Mouse (Mus musculus): ENCODE data around the gene Ankrd13a. TPM values are rescaled to one million over a fixed set of nuclear protein-coding genes. Genes with fewer than 3 reads are reported as not detected.

The Ankrd13a gene
- polyA plus RNA-seq (2016; fragmentation: Nextera tagmentation; extraction: Ambion mirVana) = 52.9 and 58.5 TPM in 2 replicates

DNA sequence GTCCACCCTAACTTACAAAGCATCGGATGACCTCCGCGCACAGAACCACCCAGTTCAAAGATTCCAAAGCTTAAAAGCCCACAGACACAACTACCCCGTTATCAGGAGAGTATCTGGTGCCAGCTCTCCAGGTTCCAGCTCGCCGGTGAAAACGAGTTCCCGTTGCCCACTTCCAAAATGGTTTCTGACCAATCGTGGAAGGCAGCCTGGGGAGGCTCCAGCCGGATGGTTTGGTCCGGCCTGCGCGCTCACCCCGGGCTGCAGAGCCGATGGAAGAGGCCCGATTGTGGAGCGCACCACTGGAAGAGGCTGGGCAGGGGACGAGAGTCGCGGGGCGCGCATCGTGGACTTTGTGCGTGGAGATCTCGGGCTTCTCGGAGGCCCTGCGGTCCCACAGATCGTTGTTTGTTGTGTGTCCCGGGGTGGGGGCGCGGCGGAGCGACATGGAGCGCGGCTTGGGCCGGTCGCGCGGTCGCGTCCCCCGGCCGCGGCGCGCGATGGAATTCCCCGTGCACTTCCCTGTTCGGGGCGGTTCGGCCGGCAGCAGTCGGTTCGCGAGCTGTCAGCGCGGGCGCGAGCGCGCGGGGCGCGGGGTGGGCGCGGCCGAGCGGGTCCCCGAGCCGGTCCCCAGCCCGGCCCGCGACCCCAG lies at the start of gene Ankrd13a:
TSS of gene Ankrd13a (plus strand) at position 275 of the 649 bp plus-strand sequence.
- H3K4me1 ChIP-seq (replicated peaks) = peaks cover 19% of the 10 kb centered on the region
- H3K9me3 ChIP-seq = no peaks in the 10 kb centered on the region
- no peaks in the 10 kb centered on the region for H3K27me3 ChIP-seq
- no peaks in the 10 kb centered on the region for H3K36me3 ChIP-seq
- H3K9ac ChIP-seq (replicated peaks) = peak within 1 kb of the TSS; percentile 92
- peak within 1 kb of the TSS; percentile 90 for H3K4me2 ChIP-seq
- peak within 1 kb of the TSS; percentile 94 for H3K27ac ChIP-seq
- under 1% methylated on average over 64 of the region's 73 CpGs for WGBS
- ATAC-seq (ENCODE audit: insufficient number of reproducible peaks, insufficient read depth, low FRiP score, low TSS enrichment, low read depth) = peak; percentile 69
- peak within 1 kb of the TSS; percentile 100 for H3K4me3 ChIP-seq (replicated peaks)

- WGBS = 89% methylated on average over 10 of the region's 10 CpGs
- Histone ChIP-seq H3K27me3 (no peaks in the 10 kb centered on the region), H3K36me3 (peaks cover 81% of the 10 kb centered on the region), H3K9ac (replicated peaks) (no peak overlapping the region), H3K4me3 (replicated peaks) (no peak overlapping the region), H3K4me2 (no peak overlapping the region), H3K4me1 (replicated peaks) (peaks cover 6% of the 10 kb centered on the region; the same call in 1 of the 2 replicates), H3K27ac (no peak overlapping the region), H3K9me3 (0 out of 2 replicates have a peak, but pooled peaks cover 5% of the 10 kb centered on the region)
- ATAC-seq (ENCODE audit: insufficient number of reproducible peaks, insufficient read depth, low FRiP score, low TSS enrichment, low read depth) = no peak
These were observed 46.3 kb upstream of the Ankrd13a start for GRCm38 (mm10) chr5:114728160-114728559.

DNA sequence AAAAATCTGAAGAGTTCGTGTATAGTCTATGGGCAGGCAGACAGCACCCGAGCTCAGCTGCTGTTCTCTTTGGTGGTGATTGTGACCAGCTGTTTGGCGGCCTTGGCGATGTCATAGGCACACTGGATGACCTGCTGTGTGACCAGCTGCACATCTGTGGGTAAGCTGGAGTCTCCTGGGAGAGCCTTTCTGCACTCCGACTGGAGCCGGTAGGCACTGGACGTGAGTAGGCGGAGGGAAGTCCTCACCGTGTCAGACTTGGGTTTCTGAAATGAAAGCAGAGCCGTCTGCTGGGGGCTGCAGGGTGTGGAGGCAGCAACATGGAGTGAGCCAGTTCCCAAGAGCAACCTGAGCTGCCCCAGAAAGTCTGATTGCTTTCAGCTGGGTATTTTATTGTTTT lies 44.3 kb upstream of the Ankrd13a start:
- 0 out of 2 replicates have a peak, but pooled peaks have one; percentile 61 for ATAC-seq (ENCODE audit: insufficient number of reproducible peaks, insufficient read depth, low FRiP score, low TSS enrichment, low read depth)
- H3K27me3 ChIP-seq = no peaks in the 10 kb centered on the region
- peaks cover 88% of the 10 kb centered on the region for H3K36me3 ChIP-seq
- H3K9ac ChIP-seq (replicated peaks) = no peak overlapping the region
- no peaks in the 10 kb centered on the region for H3K9me3 ChIP-seq
- H3K27ac ChIP-seq = peak overlapping the region; percentile 67
- 44% methylated on average over 10 of the region's 10 CpGs for WGBS
- H3K4me2 ChIP-seq = no peak overlapping the region
- no peak overlapping the region for H3K4me3 ChIP-seq (replicated peaks)
- peaks cover 6% of the 10 kb centered on the region; the same call in 1 of the 2 replicates for H3K4me1 ChIP-seq (replicated peaks)

DNA sequence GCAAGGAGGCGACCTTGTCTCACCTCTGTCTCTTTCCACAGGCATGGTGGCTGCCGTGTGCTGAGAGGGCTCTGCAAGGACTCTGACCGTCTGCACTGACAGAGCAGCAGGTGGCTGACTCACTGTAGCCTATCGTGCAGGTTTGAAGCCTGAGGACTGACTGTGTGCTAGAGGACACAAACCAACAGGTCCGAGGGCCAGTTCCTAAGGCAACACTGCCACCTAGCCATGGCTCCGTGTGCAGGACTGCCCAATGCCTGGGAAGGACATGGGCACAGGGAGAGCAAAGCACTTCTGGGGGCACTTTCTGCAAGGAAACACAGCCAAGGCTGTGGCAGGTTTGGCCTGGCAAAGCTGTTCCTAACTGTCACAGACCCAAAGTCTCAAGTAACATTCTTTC lies 43.0 kb upstream of the Ankrd13a start:
- ATAC-seq (ENCODE audit: insufficient number of reproducible peaks, insufficient read depth, low FRiP score, low TSS enrichment, low read depth) = no peak
- H3K9me3 ChIP-seq = no peaks in the 10 kb centered on the region
- H3K36me3 ChIP-seq = peaks cover 88% of the 10 kb centered on the region

GRCm38 (mm10) chr5:114731969-114732368 lies 42.5 kb upstream of the Ankrd13a start:
- H3K4me3 ChIP-seq (replicated peaks) = no peak overlapping the region
- no peak overlapping the region for H3K4me2 ChIP-seq
- H3K4me1 ChIP-seq (replicated peaks) = peaks cover 6% of the 10 kb centered on the region; the same call in 1 of the 2 replicates
- H3K27me3 ChIP-seq = no peaks in the 10 kb centered on the region
- no peak overlapping the region for H3K9ac ChIP-seq (replicated peaks)
- no peaks in the 10 kb centered on the region for H3K9me3 ChIP-seq
- peaks cover 93% of the 10 kb centered on the region for H3K36me3 ChIP-seq
- no peak overlapping the region for H3K27ac ChIP-seq
- 86% methylated on average over 15 of the region's 15 CpGs for WGBS
- no peak for ATAC-seq (ENCODE audit: insufficient number of reproducible peaks, insufficient read depth, low FRiP score, low TSS enrichment, low read depth)

More for the DNA sequence above, 43.0 kb upstream of the Ankrd13a start:
- Histone ChIP-seq H3K4me3 (replicated peaks) (no peak overlapping the region), H3K4me1 (replicated peaks) (peaks cover 6% of the 10 kb centered on the region; the same call in 1 of the 2 replicates), H3K27ac (no peak overlapping the region), H3K27me3 (no peaks in the 10 kb centered on the region), H3K4me2 (no peak overlapping the region), H3K9ac (replicated peaks) (no peak overlapping the region)
- 68% methylated on average over 6 of the region's 6 CpGs for WGBS

DNA sequence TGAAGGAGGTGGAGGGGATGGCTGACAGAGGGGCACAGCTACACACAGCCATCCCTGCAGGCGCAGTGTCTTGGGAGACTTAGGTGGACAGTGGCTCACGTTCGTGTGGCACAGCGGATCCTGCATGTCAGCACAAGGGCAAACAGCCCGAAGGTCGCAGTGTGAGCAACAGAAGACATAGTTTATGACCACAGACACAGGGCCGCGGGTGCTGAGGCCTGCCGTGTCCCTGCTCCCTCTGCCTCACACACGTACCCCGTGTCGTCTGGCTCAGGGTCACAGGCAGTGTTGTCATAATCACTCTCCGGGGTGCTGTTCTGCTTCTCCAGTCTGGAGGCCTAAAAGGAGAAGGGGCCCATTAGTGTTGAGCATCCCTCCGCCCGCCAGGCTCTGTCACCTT lies 40.9 kb upstream of the Ankrd13a start:
- H3K4me2 ChIP-seq = no peak overlapping the region
- peaks cover 96% of the 10 kb centered on the region for H3K36me3 ChIP-seq

DNA sequence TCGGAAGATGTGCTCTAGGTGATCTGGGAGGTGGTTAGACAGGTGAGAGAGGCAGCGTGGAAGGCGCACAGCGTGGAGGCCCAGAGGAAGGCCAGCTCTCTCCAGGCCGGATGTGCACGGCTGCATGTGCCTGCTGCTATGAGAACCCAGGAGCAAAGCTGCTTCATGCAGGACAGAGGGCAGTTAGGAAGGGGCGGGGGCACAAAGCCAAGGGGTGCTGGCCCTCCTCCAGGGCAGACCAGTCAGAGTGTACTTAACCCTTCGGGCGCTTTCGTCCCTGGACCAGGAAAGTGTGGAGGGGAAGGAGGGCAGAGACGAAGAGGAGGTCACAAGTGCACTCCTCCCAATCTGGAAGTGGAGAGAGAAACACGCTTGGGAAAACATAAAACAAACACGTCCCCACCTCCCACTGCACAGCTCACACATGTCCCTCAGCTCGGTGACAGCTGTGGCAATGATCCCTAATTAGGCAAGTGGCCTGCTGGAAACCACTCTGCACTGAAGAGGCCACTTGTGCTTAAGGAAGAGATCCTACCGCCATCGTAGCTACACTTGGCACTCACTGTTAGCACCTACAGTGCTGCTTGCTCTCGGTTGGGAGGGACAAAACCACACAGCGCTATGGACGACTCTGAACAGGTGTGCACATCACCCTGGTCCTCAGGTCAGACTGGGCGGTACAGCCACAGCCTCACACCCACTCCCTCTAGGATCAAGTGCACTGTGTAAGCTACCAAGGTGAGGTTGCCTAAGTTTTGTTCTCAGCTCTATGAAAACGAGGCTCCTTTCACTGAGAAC lies 37.2 kb upstream of the Ankrd13a start:
- Histone ChIP-seq H3K4me3 (replicated peaks) (no peak overlapping the region), H3K27ac (no peak overlapping the region), H3K4me2 (no peak overlapping the region), H3K36me3 (peaks cover 94% of the 10 kb centered on the region), H3K4me1 (replicated peaks) (no peaks in the 10 kb centered on the region), H3K27me3 (no peaks in the 10 kb centered on the region), H3K9me3 (no peaks in the 10 kb centered on the region), H3K9ac (replicated peaks) (no peak overlapping the region)
- 85% methylated on average over 21 of the region's 21 CpGs for WGBS
- no peak for ATAC-seq (ENCODE audit: insufficient number of reproducible peaks, insufficient read depth, low FRiP score, low TSS enrichment, low read depth)

More for the DNA sequence above, 40.9 kb upstream of the Ankrd13a start:
- peaks cover 6% of the 10 kb centered on the region; the same call in 1 of the 2 replicates for H3K4me1 ChIP-seq (replicated peaks)
- no peak overlapping the region for H3K27ac ChIP-seq
- H3K9ac ChIP-seq (replicated peaks) = no peak overlapping the region
- no peaks in the 10 kb centered on the region for H3K27me3 ChIP-seq
- 92% methylated on average over 15 of the region's 15 CpGs for WGBS
- no peak for ATAC-seq (ENCODE audit: insufficient number of reproducible peaks, insufficient read depth, low FRiP score, low TSS enrichment, low read depth)
- no peak overlapping the region for H3K4me3 ChIP-seq (replicated peaks)
- no peaks in the 10 kb centered on the region for H3K9me3 ChIP-seq

DNA sequence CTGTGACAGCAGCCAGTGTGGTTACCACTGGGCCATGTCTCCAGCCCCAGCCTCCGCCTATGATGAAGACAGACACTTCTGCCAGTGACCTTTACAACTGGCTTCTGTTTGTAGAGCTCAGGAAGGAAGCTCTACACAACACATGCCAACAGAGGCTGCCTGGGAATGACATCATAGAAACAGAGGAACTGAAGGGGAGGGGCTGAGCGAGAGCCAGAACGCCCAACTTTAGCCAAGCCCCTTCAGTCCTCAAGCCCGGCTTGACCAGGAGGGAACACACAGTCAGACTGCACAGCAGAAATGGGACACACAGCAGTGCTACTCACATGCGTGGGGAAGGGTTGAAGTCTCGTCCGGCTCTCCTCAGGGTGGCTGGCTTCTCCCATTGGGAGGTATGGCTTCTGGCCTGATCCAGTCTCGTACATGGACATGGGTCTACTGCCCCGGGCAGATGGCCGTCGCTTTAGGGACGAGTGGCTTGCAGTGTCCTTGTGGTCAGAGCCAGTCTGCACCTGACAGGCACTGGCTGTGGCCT lies 35.7 kb upstream of the Ankrd13a start:
- Histone ChIP-seq H3K27me3 (no peaks in the 10 kb centered on the region), H3K9ac (replicated peaks) (no peak overlapping the region), H3K36me3 (peaks cover 94% of the 10 kb centered on the region), H3K4me2 (no peak overlapping the region), H3K4me1 (replicated peaks) (no peaks in the 10 kb centered on the region), H3K9me3 (no peaks in the 10 kb centered on the region), H3K4me3 (replicated peaks) (no peak overlapping the region), H3K27ac (no peak overlapping the region)
- ATAC-seq (ENCODE audit: insufficient number of reproducible peaks, insufficient read depth, low FRiP score, low TSS enrichment, low read depth) = no peak
- WGBS = 86% methylated on average over 12 of the region's 12 CpGs

DNA sequence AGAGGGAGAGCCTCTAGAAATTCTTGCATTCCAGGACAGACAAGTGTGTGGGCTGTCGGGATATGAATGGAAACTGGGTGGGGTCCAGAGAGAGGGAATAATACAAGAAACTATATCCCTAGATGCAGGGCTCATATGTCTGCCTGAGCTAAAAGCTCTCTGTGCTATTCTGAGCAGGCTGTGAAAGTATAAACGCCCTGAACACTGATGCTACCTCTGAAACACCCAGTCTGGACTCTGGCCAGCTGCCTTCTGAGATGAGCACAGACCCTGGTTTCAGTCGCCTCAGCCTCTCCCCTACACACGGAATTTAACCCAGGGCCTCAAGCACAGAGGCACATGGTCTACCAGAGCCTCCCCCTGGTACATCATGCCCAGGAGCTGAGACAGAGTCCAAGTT lies 33.9 kb upstream of the Ankrd13a start:
- H3K4me3 ChIP-seq (replicated peaks) = no peak overlapping the region
- peaks cover 97% of the 10 kb centered on the region for H3K36me3 ChIP-seq
- 71% methylated on average over 4 of the region's 4 CpGs for WGBS

GRCm38 (mm10) chr5:114742572-114742971 lies 31.9 kb upstream of the Ankrd13a start:
- WGBS = 84% methylated on average over 10 of the region's 10 CpGs
- Histone ChIP-seq H3K27me3 (no peaks in the 10 kb centered on the region), H3K4me2 (no peak overlapping the region), H3K9ac (replicated peaks) (no peak overlapping the region), H3K27ac (no peak overlapping the region), H3K9me3 (no peaks in the 10 kb centered on the region), H3K4me3 (replicated peaks) (no peak overlapping the region), H3K4me1 (replicated peaks) (no peaks in the 10 kb centered on the region), H3K36me3 (peaks cover 91% of the 10 kb centered on the region)
- no peak for ATAC-seq (ENCODE audit: insufficient number of reproducible peaks, insufficient read depth, low FRiP score, low TSS enrichment, low read depth)

More for the DNA sequence above, 33.9 kb upstream of the Ankrd13a start:
- H3K4me1 ChIP-seq (replicated peaks) = no peaks in the 10 kb centered on the region
- no peak overlapping the region for H3K9ac ChIP-seq (replicated peaks)
- H3K27ac ChIP-seq = no peak overlapping the region
- no peak for ATAC-seq (ENCODE audit: insufficient number of reproducible peaks, insufficient read depth, low FRiP score, low TSS enrichment, low read depth)
- no peaks in the 10 kb centered on the region for H3K9me3 ChIP-seq
- H3K27me3 ChIP-seq = no peaks in the 10 kb centered on the region
- no peak overlapping the region for H3K4me2 ChIP-seq

GRCm38 (mm10) chr5:114742998-114743696 lies 31.3 kb upstream of the Ankrd13a start:
- Histone ChIP-seq H3K4me1 (replicated peaks) (no peaks in the 10 kb centered on the region), H3K4me2 (no peak overlapping the region), H3K9ac (replicated peaks) (no peak overlapping the region), H3K4me3 (replicated peaks) (no peak overlapping the region), H3K36me3 (peaks cover 91% of the 10 kb centered on the region), H3K9me3 (no peaks in the 10 kb centered on the region), H3K27ac (no peak overlapping the region), H3K27me3 (no peaks in the 10 kb centered on the region)
- no peak for ATAC-seq (ENCODE audit: insufficient number of reproducible peaks, insufficient read depth, low FRiP score, low TSS enrichment, low read depth)
- 90% methylated on average over 13 of the region's 13 CpGs for WGBS

Measured in limb, embryonic 12.5 days (tissue).